Mouse (Mus musculus) CD4-positive, CD25-positive, alpha-beta regulatory T cell, adult 4 months (primary cell): ENCODE measurements around the gene Itga3. TPM values are rescaled to one million over a fixed set of nuclear protein-coding genes. Genes with fewer than 3 reads are reported as not detected.

ENCODE experiments used
- ATAC-seq: one replicate; pipeline ENCODE4 v1.8.0; 2017
- polyA plus RNA-seq, 2 experiments: library from polyadenylated mRNA; unstranded; fragments of 100-300 nt; shearing (Covaris generic); gene quantifications; one replicate each; pipeline ENCODE4 v1.2.1; 2017

Itga3 gene
- polyA plus RNA-seq, 2 experiments from 2014 or later = 0.51 to 0.63 TPM

DNA sequence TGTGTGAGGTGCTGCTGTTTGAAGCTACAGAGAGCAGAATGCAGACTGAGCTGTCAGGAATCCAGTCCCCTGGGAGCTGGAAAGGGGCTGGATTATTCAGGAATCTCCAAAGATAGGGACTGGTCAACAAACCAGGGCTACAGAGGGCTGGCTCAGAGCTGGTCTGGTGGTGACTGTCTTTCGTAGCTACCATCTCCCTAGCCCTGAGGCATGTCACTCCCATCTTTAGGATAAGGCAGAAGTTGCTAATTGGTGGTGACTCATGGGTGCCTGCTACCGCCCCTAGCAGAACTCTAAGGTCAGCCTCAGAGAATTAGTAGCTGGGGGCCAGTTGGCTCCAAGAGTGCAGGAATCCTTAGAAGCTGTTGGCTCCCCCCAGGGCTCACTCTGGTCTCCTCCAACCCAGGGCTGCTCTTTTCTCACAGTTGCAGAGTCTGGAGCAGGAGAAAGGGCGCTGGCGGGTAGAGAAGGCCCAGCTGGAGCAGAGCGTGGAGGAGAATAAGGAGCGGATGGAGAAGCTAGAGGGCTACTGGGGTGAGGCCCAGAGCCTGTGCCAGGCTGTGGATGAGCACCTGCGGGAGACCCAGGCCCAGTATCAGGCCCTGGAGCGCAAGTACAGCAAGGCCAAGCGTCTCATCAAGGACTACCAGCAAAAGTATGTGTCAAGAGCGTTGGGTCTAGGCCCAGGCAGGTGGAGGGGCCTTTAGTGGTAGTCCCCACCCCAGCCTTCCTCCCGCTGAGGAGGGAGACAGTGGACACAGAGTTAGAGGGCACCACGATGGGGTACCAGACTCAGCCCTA lies 72.3 kb downstream of the Itga3 start:
- no peak for ATAC-seq

DNA sequence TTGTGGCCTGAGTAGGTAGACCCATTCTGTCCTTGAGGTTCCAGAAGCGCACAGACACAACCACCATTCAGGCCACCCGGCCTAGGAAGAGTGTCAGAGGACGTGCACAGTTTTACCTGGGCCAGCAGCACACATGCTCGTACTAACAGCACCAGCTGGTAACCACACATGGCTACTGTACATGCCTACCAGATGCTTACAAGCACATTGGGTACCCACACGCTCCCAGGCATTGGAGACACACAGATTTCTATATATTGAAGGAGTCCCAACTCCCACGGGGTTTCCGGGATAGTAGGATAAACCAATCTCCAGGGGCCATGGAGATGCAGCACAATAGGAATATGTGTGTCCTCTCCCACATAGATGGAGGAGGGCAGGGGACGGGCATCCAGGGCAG lies 73.9 kb downstream of the Itga3 start:
- no peak for ATAC-seq

DNA sequence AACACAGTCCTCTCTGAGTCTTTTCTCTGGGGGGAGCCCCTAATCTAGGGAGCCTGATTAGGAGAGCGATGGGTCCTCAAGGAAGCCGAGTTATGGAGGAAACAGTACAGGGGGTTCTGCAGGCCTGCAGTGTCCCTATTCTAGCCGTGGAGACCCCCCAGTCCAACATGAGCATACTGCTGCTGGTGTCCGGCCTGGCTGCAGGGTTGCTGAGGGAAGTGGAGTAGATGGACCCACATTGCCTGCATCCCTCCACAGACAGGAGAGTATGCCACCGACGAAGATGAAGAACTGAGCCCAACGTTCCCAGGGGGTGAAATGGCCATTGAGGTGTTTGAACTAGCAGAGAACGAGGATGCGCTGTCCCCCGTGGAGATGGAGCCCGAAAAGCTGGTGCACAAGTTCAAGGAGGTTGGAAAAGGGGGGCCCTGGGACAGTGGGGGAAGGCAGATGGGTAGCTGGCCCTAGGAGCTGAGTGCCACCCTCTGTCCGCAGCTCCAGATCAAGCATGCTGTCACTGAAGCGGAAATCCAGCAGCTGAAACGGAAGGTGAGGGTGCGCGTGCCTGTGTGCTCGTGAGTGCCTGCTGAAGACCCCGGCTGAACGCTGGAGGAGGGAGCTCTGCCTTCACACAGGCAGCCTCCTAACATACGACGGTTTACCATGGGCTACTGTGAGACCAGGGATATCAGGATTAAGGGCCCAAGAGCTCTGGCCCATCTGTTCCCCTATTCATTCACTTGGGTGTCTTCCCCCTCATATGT lies 74.8 kb downstream of the Itga3 start:
- ATAC-seq = no peak

DNA sequence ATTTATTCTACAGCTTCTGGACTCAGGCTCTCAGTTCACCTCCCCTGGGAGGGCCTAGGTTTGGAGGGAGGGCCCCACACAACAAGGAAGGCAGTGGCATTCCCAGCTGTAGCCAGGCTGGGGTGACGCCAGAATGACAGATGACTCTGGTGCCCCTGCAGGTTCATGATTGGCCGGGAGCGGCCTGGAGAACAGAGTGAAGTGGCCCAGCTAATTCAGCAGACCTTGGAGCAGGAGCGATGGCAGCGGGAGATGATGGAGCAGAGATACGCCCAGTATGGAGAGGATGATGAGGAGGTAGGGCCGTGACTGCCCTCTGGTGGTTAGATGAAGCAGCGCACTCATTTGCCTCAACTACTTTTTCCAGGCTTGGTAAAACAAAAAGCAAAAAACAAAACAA lies 75.5 kb downstream of the Itga3 start:
- ATAC-seq = peak; percentile 39

DNA sequence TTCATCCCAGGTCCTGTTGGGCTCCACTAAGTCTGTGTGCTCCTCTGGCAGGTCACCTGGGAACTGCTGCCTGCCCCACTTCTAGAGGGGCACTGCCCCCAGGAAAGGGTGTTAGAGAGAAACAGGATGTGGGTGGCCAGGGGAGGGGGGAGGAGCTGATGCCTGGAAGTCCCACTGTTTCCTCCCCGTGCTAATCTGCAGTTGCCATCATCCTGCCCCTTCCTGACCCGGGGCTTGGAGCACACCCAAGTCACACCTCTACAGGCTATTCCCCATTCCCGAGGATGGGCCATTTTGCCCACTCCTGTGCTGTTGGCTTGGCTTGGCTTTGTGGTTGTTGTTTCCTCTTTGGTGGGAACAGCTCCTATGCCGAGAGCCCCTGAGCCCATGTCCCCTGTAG lies 76.1 kb downstream of the Itga3 start:
- peak; percentile 67 for ATAC-seq

DNA sequence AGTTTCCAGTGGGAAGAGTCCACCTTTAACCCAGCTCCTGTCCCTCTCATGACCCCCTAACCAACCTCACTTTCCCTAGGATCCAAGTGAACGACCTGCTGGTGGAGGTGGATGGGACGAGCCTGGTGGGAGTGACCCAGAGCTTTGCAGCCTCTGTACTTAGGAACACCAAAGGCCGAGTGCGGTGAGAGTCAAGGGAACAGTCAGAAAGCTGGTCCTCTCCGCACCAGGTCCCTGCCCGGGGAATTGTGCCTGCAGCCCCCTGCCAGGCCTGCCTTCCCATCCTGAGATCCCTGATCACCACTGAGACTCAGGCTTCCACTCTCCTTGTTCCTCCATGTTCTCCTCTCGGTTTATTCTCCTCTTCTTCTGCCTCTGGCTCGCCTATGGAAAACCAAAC lies 76.5 kb downstream of the Itga3 start:
- ATAC-seq = no peak

DNA sequence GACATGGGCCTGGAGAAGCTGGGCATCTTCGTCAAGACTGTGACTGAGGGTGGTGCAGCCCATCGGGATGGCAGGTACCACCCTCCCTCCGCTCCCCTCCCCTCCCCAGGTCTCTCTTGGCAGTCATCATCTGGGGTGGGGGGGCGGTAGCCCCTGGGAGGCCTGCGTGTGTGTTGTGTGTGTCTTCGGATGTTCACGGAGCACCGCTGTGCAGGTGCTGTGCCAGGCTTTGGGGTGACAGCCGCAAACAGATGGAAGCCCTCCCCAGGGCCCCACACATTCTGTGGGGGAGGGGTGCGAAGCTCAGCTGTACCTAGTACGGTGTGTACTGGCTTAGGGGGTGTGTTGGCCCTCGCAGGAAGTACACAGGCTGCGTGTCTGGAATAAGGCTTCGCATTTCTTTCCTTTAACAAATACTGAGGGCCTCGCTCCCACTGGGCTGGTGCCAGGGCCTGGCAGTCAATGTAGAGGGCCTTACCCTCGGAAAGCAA lies 78.5 kb downstream of the Itga3 start:
- peak; percentile 68 for ATAC-seq

DNA sequence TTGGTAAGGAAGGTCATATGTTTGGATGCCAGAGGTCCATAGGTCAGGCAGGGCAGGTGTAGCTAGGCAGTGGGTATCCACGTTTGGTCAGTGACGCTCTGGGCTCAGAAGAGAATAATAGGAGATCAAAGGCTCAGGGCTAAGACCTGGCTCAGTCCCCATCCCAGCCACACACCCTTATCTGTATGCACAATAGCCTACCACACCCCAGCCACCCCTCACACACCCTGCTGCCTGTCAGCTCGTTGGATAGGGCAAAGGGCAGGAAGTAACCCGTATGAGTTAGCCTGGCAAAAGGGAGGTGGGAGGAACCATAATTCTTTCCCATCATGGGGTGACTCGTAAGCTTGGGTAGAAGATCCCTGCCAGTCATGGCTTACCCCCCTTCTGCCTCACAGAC lies 79.0 kb downstream of the Itga3 start:
- peak; percentile 19 for ATAC-seq

DNA sequence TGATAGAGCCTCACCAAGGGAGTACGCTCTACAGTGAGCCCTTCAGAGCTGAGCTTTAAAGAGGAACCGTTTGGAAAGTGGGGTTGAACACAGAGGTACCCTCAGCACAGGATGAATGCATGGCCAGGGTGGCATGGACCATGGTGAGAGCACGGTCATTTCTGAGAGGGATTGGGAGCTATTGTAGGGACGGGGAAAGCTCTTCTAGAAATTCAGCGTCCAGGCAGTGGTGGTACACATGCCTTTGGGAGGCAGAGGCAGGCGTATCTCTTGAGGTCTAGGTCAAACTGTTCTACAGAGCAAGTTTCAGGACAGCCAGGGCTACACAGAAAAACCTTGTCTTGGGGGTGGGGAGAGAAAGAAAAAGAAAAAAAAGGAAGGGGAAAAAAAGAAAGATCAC lies 79.6 kb downstream of the Itga3 start:
- ATAC-seq = no peak

DNA sequence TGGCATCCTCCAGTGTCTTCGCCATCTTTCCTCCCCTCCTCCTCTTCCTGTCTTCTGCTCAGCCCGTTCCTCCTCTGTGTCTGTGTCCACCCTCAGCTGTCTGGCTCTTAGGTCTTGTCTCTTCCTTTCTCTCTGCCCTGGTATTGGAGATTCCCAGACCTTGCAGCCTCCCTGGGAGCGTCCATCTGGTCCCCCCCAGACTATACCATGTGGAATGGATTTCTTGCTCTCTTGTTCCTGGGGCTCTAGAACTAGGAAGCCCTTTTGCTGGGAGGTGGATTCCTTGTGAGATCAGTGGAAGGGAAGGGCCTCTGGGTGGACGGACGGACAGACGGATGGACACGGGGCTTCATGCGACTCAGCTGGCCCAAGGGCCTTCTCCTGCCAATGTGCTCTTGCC lies 80.5 kb downstream of the Itga3 start:
- no peak for ATAC-seq

DNA sequence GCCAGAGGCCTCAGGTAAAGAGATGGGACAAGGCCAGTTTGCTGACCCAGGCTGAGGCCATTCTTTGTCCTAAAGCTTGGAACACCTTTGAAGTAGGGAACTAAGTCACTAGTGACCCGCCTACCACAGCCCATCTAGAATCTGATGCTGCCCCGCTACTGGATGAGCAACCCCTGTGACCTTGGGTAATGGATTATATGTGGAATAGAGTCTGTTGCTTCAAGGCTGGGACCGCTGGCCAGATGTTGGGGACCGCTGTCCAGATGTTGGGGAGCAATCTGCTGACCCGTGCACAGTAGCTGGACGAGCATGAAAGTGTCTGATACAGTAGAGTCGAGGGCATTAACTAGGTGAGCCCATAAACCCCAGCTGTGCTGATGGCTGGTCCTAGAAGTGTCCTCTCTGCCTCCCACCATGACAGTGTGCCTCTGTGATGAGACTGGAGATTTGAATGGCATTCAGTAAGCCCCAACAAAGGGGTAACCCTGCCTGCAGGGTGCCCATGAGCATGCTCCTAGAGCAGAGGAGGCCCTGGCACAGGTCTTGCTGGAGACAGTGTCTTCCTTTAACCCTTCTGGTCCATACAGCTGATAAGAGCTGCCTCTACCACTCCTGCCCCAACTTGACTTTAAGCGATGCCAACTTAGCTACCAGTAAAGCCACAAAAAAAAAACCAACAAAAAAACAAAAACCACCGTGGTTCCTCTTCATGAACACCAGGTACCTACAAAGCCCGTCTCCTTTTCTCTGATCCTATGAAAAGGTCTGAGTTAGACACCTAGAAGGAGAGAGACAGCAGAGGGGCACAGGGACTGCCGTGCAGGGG lies 81.4 kb downstream of the Itga3 start:
- ATAC-seq = no peak

Other genes with a start within 250 kb of the Itga3 start
- gene Col1a1, start 140.6 kb downstream of the Itga3 start, polyA plus RNA-seq = under 1 TPM in 1 of 2 experiments, not detected in 1; 0.09 TPM
- gene Hils1, start 109.2 kb downstream of the Itga3 start, polyA plus RNA-seq = not detected
- gene Sgca, start 100.5 kb downstream of the Itga3 start, polyA plus RNA-seq = not detected
- gene Ppp1r9b, start 85.8 kb downstream of the Itga3 start, polyA plus RNA-seq = 10 to 100 TPM; 18.1 to 21.7 TPM
- gene Samd14, start 66.9 kb downstream of the Itga3 start, polyA plus RNA-seq = under 1 TPM; 0.87 to 0.94 TPM
- 10 to 100 TPM in 1 of 2 experiments, 1 to 10 TPM in 1; 8.5 to 13.3 TPM for gene Pdk2, start 35.4 kb downstream of the Itga3 start, polyA plus RNA-seq
- gene Dlx3, start 43.3 kb upstream of the Itga3 start, polyA plus RNA-seq = under 1 TPM in 1 of 2 experiments, not detected in 1; 0.20 TPM
- not detected for gene Dlx4, start 69.5 kb upstream of the Itga3 start, polyA plus RNA-seq
- gene Tac4, start 184.7 kb upstream of the Itga3 start, polyA plus RNA-seq = not detected
- 10 to 100 TPM; 44.9 to 65.7 TPM for gene Kat7, start 233.4 kb upstream of the Itga3 start, polyA plus RNA-seq